Mouse (Mus musculus): Measurements from ENCODE around the gene Commd2.

GRCm38 (mm10) chr3:57611776-57612175 lies 39.7 kb downstream of the Commd2 start:
- TF ChIP-seq CTCF (IDR thresholded peaks at IDR 0.05) (no peak), EP300 (IDR thresholded peaks at IDR 0.05) (no peak)

All from lung, postnatal 0 days (tissue).